Mouse (Mus musculus) neutrophil, adult 5-6 weeks (primary cell): ENCODE measurements around the gene Cdhr4. TPM values are rescaled to one million over a fixed set of nuclear protein-coding genes. Genes with fewer than 3 reads are reported as not detected.

Experiments used
- ATAC-seq: fragments of 151-379, 151-347 bp; 2 replicates; pipeline ENCODE4 v1.8.0; 2017; ENCODE audit warnings: mild to moderate bottlenecking, moderate TSS enrichment; ENCODE audit not compliant: insufficient number of reproducible peaks, poor library complexity, low FRiP score, severe bottlenecking; ENCODE audit errors: extremely low read depth
- total RNA-seq: library from RNA; stranded (forward); fragments of 200-1000 nt; gene quantifications from 2 replicates; pipeline ENCODE4 v1.2.3, GENCODE M21; 2017

The Cdhr4 gene
- total RNA-seq, 1 experiment from 2014 or later, result not detected

DNA sequence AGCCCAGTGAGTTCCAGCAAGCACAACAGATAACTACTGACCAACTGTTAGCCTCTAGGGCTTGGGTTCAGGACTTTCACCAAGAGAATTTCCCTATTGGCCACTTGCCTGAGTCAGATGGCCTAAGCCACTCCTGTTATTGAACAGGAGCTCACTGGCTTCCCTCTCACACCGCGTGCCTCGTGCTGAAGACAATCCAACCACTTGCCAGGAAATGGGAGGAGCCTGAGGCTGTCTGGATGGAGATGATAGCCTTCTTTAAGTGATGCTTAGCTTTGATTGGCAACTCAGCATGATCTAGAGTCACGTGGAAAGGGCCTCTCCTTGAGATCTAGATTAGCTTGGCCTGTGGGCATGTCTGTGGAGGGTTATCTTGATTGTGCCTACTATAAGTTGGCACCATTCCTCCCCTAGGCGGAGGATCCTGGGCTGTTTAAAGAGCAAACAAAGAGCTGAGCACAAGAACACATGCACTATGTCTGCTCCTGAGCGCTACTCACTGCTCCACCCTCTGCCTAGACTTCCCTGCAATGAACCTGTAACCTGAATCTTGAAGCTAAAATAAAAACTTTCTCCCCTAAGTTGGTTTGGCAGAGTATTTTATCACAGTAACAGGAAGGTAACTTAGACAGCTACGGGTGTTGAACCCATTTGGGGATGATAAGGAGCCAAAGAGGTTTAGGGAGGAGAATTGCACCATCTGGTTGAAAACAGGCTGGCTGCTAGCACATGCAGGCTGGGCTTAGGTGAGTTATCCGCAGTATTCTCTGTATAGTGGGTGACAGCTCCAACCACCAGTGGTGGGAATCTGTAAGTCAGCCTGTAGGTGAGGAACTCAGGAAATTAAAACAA, 20.4 kb upstream of the Cdhr4 start:
- no peak for ATAC-seq

DNA sequence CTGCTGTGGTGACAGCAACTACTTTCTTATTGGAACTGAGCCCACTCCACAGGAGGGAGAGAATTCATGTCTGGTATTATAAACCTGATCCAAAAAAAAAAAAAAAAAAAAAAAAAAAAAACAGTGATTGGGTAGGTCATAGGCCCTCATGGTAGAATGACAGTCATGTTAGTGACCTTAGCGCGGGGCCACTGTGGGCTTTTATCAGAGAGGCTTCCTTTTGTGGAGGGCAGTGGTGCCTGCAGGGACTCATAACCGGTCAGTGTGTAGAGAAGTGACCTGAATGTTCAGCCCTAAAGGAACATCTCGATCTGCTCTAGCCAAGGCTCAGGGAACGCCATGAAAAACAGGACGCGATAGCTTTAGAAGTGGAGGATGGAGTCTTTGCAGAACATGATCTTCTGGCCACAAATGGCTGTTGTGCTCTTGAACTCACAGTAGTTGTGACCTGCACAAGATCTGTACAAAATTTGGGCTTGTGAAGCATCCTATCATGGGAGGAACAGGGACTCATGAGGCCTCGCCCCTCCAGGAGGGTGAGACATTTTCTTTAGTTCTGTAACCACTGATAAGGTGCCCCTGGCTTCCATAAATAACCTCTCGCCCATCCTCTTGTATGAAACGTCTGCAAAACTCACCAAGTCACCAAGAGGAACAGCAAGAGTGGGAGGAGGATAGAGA, 17.7 kb upstream of the Cdhr4 start:
- no peak for ATAC-seq

DNA sequence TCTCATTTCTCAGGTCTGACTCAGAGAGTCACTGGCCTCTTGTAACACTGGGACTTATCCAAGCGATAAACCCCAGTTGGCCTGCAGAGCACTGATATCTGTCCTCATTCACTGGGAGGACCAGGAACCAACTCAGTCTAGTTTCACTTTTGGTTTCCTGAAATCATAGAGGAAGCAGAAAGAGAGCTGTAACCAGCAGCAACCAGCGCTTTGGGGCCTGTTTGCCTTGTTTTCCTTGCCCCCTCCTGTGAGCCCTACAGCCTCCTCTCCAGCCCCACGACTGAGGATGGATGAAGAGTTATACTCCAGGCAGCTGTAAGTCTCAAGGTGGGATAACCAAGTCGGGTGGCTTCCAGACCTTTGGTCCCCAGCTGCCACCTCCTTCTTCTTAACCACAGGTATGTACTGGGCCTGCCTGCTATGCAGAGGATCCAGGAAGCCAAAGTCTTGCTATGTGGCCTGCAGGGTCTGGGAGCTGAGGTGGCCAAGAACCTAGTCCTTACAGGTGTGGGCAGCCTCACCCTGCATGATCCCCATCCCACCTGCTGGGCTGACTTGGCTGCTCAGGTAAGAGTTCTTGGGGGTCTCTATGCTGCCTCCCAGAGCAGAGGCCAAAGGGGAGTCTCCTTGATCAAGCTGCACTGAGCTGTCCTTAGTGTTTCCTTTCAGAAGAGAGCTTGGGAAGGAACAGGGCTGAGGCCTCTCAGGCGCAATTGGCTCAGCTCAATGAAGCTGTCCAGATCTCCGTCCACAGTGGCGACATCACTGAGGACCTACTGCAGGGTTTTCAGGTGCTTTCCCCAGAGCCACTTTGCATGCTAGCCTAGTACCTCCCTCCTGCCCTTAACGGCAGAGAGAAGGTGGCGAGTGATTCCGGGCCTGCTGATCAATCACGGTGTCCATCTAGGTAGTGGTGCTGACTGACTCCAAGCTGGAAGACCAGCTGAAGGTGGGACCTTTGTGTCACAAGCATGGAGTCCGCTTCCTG, 16.6 kb upstream of the Cdhr4 start, which contains the start of gene Uba7:
Gene Uba7 (plus strand): TSS at position 107 of the 988 bp plus-strand sequence.
- peak; percentile 77 for ATAC-seq

- no peak for ATAC-seq
Measured at GRCm38 (mm10) chr9:107978815-107979214, 13.5 kb upstream of the Cdhr4 start.

DNA sequence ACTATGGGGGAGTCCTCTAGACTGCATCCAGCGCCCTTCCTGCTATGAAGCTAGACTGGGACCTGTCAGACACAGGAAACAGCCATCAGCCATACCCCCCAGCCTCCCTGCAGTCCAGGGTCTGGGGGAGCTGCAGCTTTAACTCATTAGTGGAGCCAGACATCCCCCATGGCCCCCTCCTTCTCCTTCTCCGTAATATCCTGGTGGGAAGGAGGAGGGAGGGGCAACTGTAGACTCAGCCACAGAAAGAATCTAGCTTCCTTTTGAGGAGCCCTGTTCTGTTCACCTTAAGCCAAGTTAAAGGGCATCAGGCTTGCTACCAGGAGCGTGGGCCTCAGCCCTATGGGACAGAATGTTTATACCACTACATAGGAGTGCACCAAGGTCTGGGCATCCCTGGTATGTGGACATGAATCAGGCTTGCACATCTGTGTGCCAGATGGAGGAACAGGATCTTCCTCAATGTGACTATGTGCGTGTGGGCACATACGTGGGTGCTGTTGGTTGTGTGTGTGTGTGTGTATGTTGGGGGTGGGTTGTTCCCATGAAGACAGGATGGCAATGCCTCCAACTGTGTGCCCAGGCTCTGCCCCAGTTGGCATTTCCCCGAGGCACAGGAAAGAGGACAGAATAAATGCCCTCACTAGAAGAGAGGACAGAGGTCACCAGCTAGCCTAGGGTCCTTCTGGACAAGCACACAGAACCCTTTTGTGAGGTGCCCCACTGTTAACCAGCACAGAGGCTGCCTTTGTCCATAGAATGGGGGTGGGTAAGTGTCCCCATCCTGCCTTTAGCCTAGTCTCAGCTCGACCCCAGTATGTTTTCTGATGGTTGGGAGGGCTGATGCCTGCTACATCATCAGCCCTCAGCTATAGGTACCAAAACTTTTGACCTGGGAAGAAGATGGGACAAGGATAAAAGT, 10.4 kb upstream of the Cdhr4 start:
- ATAC-seq, result no peak

- ATAC-seq, result no peak
Measured at GRCm38 (mm10) chr9:107982681-107983346, 9.5 kb upstream of the Cdhr4 start, which contains the start of gene Gm20661. Gm20661 (plus strand) TSS chr9:107983058.

DNA sequence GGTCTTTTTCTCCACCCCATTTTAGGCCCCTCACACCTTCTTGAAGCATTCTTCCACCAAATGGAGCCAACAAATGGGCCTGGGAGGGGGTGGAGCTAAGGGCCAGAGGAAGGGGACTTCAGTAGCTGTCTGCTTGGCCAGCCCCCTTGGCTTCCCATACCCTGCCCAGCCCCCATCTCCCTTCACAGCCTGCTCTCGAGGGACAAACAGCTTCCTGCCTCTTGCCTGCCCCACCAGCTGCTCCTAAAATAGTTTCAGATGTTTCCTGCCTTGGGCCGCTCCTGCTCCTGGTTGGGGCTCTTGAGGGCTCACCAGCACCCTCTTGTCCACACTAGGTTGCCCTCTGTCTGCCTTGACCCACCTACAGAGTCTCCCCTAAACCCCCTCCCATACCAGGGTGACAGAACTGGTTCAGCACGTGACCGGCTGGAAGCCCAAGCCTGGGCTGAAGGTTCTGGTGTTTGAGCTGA, 8.8 kb upstream of the Cdhr4 start:
- no peak for ATAC-seq

DNA sequence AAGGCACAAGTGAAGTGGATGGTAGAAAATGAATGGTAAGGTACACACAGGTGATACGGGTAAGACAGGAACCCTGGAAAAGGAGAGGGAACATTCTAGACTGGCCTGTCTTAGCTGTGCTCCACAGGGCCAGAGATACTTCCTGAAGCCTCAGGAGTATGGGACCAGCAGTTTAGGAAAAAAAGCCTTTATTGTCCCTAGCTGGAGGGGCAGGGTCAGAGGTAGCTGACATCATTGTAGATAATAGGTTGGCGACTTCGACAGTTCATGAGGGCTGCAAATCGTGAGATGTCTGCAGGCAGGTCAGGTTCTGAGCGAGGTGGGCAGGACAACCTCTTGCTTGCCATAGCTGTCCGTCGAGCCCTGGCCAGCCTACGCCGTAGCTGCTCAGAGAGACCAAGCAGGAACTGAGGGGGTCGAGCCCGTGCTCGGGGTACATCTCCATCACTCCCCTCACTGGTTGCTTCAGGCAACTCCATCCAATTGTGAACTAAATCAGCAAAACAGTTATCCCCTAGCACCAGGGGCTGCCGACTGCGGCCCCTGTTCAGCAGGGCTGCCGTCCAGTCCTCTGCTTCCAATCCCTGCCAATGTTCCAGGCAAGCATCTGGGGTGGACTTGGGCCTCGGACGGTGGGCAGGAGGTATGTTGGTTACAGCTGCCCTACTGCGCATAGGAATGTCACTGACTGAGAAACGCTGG, 8.1 kb upstream of the Cdhr4 start:
- ATAC-seq, result no peak

- ATAC-seq, result no peak
Measured at GRCm38 (mm10) chr9:107984754-107985055, 7.6 kb upstream of the Cdhr4 start.

- peak; percentile 57 for ATAC-seq
Measured at GRCm38 (mm10) chr9:107985131-107986119, 6.9 kb upstream of the Cdhr4 start, which contains the start of gene Inka1. Inka1 (minus strand) TSS chr9:107985879.

DNA sequence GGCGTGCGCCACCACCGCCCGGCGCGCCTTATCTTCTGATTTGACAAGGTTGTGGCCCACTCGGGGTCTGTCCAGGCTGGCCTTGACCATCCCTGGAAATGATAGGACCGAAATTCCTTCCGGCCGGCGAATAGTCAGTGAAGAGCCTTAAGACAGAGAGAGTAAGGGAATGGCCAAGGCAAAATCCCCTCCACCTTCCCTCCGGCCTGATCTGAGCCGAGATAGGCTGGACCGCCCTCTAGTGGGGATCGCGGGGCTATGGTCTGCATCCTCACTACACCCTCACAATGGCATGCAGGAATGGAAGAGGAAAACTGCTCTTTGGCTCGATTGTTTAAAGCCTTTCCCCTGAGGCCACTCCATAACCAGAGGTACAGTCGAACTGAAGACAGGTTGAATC, 5.9 kb upstream of the Cdhr4 start:
- peak; percentile 68; the same call in 1 of the 2 replicates for ATAC-seq

DNA sequence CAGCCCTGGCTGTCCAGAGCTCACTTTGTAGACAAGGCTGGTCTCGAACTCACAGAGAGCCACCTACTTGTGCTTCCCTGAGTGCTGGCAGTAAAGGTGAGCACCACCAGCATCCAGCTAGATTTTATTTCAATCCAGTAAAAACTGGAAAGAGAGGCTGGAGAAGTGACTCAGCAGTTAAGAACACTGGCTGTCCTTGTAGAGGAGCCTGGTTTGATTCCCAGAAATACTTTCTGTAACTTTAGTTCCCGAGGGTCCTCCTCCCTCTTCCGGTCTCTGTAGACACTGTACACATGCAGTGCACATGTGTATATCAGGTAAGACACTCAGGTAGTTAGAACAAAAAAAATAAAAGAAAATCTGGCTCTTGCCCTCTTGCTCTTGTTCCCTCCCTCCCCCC, 4.3 kb upstream of the Cdhr4 start:
- ATAC-seq, result no peak

- no peak for ATAC-seq
Measured at GRCm38 (mm10) chr9:107993013-107993412, 716 bp downstream of the Cdhr4 start.

- ATAC-seq, result no peak
Measured at GRCm38 (mm10) chr9:107994464-107994863, 2.2 kb downstream of the Cdhr4 start.

DNA sequence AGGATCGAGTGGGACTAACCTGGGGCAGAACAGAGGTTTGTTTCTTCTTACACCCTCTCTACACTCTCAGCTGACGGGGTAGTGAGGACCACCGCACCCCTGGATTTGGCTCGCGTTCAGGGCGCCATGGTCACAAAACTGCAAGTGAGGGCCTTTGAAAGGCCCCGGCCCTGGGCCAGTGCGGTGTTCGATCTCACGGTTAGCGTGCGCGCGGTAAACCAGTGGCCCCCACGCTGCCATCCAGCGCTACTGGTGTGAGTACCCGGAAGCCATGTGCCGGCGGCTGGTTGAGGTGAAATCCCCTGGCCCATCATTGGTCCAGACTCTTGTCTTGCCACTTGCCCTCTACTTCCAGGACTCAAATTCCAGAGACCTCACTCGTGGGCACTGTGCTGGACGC, 3.2 kb downstream of the Cdhr4 start:
- ATAC-seq, result no peak

DNA sequence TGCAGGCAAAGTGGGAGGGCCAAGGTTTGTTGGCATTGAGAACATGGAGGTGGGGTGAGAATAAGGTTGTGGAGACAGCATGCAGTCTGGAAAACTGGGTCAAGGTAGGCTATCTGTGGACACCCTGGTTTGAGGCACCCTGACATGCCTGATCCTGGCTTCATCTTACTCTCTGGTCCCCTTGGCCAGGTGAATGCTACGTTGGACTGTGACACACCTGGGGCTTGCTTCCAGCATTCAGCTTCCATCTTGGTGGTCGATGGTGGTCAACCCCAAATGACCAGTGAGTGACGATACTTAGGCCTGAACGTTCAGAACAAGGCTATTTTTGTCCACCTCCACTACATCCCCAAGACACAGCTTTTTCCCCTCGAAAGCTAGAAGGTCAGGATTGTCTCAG, 3.8 kb downstream of the Cdhr4 start, which contains the start of gene Gm20662:
Gene Gm20662 (plus strand): TSS at position 301 of the 400 bp plus-strand sequence.
- ATAC-seq, result no peak
